Mouse (Mus musculus) retina, postnatal 1 day (tissue): ENCODE data around the gene Tmem54.

Experiments used
- DNase-seq: peaks from one replicate; pipeline ENCODE4 v3.0.0-alpha.2; 2012

Gene Tmem54

GRCm38 (mm10) chr4:129105356-129105755, at the start of gene Tmem54:
TSS of gene Tmem54 (plus strand) at chr4:129105548.
- DNase-seq: no peak

- no peak for DNase-seq
Measured at GRCm38 (mm10) chr4:129055562-129055961, 49.8 kb upstream of the Tmem54 start.

DNA sequence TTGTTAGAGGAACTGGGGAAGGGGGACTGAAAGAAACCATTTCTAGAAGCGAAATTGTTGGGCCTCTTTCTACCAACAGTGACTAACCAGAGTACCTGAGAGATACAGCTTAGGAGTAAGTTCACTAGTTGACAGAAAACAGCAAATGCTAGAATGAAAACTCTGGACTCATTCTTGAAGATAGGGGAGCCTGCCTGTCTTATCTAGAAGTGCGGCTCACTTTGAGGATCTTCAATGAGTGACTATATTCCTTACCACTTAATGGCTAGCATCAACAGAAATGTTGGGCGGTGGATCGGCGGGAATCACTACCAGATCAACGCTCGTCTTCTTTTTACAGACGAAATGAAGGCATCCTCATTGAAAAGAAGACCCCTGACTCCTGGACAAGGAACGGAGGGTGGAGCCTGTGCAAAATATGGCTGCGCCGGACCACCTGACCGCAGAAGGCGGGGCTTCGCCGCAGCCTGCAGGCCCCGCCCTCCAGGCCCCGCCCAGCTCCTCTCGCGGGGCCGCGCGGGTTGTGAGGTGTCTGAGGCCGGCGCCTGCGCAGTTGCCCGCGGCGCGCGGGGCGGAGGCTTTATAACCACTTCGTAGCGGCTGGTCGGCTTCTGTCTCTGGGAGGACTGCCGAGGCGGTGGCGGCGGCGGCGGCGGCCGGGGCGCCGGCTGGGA, 47.7 kb upstream of the Tmem54 start:
- DNase-seq: peak; percentile 97

GRCm38 (mm10) chr4:129058207-129059092, 46.9 kb upstream of the Tmem54 start, which contains the start of gene Rnf19b:
TSS of gene Rnf19b (plus strand) at chr4:129058271.
- peak; percentile 59 for DNase-seq

- peak; percentile 44 for DNase-seq
Measured at GRCm38 (mm10) chr4:129059125-129059551, 46.2 kb upstream of the Tmem54 start.

DNA sequence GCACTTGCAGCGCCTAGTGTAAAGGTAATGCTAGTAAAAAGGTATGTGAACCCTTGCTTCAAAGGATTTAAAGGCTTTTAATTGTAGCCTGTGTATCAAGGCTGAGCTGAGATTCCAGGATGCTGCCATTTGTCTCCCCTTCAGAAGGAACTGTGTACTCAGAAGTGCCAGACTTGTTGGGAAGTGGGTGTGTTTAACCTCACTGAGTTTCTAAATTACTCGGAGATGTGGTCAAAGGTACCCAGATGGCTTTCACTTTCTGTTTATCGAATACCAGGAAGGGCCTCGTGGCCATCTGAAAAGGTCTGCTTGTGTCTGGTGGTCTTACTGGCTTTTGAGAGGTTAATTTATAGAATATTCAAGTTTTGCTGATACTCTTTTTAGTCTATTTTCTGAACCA, 45.4 kb upstream of the Tmem54 start:
- DNase-seq: no peak

DNA sequence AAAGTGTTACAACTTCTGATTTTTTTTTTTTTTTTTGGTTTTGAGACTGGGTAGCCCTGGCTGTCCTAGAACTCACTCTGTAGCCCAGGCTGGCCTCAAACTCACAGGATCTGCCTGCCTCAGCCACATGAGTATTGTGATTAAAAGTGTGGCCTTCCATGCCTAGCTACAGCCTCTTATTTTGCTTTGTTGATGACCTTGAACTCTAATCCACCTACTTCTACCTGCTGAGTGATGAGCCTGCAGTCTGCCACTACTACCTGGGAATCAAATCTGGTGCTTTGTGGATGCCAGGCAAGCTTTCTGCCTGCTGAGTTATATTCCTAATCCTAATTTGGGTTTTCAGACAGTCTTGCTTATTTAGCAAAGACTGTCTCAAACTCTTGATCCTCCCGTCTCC, 43.9 kb upstream of the Tmem54 start:
- DNase-seq: no peak

DNA sequence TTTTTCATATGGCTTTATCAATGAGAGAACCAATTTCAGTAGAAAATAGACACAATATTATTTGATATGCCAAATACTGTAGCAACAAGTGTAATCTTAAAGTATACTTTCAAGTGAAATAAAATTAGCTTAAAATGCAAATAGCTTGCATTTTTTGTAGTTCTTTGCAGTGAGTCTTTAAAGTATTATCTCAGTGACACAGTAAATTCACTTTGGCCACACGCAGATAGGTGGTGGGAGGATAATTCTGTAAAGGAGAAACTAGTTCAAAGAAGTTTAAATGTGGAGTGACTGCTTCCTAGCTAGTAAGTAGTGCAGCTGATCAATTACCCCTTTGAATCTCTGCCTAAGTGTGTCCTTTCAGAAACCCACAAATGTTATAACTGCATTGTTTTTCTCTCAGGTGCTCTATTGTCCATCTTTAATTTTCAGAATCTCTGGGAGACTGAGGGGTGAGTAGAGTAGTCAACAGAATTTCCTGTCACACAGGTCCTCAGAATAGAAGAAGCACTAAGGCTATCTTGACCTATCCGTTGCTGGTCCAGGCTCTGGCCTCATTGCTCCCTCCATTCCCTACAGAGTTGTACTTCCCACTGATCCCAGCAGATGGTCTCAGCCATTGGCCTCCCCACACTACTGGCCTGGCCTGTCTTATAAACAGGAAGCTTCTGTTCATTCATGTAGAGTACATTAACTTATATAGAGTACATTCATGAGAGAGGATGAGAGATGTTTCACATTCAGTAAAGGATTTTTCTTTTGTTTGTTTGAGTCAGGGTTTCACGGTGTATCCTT, 42.9 kb upstream of the Tmem54 start:
- no peak for DNase-seq

- DNase-seq: no peak
Measured at GRCm38 (mm10) chr4:129065688-129066236, 39.6 kb upstream of the Tmem54 start.

DNA sequence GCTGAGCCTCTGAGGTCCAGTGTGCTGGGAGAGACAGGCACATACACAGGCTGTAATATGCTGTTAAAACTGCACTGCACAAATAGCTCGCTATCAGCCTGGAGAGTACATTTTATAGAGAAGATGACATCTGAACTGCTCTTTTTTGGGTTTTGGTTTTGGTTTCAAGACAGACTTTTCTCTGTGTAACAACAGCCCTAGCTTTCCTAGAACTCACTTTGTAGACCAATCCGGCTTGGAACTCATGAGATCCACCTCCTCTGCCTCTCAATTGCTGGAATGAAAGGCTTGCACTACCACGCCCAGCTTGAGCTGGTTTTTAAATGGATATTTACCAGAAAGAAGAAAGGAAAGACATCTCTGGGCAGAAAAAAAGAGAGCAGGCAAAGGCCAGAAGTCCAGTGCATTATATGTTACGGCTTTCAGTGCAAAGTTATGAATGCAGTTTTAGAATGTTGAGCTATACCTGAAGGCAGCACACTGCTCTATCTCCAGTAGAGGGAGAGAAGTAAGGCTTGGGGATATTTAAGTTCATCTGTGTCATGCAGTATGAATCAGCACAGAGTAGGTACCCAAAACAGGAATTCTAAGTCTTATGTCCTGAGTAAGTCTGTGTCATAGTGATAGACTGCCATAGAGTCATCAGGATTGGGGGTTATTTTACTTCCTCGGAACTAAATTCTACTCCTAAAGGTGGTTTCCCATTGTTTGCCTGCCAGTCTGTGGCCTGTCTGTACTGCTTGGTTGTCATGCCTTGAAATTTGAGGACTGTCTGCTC, 37.5 kb upstream of the Tmem54 start:
- DNase-seq: no peak

DNA sequence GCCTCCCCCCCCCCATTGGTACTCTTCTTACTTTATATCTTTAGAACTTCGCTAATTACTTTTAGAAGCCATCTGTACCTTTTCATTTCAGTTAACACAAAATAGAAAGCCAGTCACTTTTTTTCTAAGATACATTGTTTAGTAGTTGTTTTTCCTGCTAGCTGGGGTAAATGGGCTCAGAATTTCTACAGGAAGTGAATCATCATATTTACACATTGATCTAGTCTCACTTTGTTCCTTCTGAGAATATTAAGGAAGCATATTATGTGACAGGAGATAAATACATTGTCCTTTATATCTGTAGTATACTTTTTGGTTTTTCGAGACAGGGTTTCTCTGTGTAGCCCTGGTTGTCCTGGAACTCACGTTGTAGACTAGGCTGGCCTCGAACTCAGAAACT, 36.5 kb upstream of the Tmem54 start:
- DNase-seq: no peak

GRCm38 (mm10) chr4:129079126-129079525, 26.2 kb upstream of the Tmem54 start:
- no peak for DNase-seq

DNA sequence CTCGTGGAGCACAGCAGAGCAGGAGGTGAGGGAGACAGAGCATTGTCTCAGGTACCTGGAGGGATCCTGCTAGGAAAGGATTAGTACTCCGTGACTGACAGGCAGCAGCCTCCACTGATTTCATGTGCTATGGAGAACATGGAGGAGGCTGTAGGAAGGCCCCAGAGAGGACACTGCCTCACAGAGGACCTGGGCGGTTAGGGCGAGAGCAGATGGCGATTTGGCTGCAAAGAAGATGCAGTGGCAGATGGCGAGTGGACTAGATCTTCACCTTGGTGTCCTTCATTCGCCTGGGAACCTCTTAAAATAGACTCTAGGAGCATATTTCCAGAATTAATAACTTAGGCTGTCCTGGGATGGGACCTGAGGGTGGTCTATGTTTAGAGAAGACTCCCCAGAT, 24.3 kb upstream of the Tmem54 start:
- DNase-seq: no peak

DNA sequence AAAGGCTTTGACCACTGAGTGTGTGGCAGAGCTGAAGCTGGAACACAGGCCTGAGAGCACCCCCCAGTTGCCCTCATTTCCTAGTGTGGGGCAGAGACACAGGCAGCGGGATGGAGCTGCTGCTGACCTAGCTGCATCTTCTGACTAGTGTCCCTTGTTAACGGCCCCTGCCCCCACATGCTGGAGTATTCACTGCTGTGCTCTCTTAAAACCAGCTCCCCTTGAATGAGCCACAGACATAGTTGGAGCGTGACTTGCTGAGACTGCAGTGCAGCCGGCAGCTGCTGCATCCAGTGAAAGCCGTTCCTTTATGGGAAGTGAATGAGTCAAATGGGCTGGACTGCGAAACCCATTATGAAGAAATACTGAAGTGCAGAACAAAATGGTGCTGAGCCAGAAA, 23.8 kb upstream of the Tmem54 start:
- DNase-seq: no peak

DNA sequence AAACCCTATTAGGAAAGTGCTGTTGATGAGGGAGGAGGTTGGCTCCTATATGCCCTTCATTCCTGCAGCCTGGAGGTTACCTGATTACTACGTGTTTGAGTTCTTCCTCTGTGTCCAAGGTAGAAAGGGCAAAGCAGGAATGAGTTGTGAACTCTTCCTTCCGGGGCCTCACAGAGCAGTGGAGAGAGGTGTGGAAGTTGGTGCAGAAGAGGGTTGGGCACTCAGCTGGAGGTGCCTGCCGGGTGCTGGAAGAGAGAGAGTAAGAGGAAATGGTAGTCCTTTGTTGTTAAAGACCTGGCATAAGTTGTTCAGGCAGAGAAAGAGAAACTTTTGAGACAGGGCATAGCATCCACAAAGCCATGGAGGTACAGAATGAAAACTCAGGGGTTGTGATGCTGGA, 23.4 kb upstream of the Tmem54 start:
- DNase-seq: no peak

DNA sequence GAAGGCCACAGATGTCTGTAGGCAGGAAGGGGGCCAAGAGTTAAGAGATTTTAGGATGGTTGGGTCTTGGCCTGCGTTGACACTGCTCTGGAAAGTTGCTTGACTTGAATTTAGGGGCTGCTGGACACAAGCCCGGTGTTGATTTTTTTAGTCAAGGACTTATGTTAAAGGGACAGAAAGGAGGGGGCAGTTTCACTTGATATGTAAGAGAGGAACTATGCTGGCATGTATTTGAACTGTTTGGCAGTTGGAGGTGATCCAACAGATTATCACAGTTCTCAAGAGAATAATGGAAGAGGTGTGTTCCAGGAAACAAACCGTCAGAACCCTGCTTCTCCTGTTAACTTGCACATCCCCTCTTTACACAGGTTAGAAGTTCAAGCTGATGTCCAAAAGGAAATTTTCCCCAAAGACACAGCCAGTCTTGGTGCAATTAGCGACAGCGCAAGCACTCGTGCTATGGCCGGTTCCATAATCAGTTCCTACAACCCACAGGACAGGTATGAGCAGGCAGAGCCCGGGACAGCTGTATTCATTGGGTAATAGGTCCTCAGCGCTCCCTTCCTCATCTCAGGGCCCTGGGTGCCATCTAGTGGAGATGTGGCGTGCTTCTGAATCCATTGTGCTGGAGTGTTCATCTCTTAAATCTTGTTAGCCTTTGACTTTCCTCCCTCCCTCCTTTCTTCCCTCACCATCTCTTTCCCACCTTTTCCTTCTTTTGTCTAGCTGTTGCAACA, 22.8 kb upstream of the Tmem54 start:
- DNase-seq: peak; percentile 79

GRCm38 (mm10) chr4:129084896-129085295, 20.5 kb upstream of the Tmem54 start:
- no peak for DNase-seq

DNA sequence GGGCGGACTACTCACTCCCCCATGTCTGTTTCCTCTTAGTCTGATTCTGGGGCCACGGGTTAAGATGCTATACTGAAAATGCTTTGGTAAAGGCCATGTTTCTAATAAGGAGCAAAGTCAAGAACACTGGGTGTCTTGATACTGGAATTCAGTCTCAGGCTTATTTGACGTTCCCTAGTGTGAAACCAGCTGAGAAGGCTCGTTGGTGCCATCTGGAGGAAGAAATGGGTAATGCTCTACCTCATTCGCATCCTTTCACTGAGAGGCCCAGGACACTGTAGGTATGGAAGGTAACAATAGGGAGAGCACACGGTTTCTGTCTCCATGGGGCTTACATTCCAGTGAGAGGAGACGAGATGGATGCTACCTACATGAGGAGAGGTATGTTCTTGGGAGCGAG, 19.3 kb upstream of the Tmem54 start:
- peak; percentile 81 for DNase-seq

- DNase-seq: no peak
Measured at GRCm38 (mm10) chr4:129087850-129088249, 17.5 kb upstream of the Tmem54 start.

DNA sequence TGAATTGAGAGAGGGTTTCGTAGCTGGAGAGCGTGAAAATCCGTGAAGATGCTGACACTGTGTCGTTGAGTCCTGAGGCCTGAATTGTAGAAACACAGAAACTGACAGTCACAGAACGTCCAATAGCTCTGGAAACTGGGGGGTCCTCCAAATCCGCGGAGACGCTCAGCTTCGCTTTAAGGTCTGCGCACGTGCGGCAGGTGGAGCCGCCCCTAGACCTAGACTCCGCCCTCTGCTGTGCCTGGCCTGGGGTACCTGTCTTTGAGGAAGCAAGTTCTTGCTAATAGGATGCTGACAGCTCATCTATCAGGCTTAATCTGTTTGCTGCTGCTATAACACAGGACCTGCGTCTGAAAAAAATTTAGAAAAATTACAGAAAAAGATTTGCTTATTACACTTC, 10.1 kb upstream of the Tmem54 start:
- no peak for DNase-seq

- no peak for DNase-seq
Measured at GRCm38 (mm10) chr4:129097006-129097405, 8.3 kb upstream of the Tmem54 start.
